Mouse (Mus musculus) right cerebral cortex, postnatal 14 days (tissue): ENCODE data around the gene Arl8a.
A peak's percentile ranks its signal among the peaks of the same experiment; 100 is the strongest.
"Not testable (repeated sequence)": the region's sequence is repeated elsewhere in the genome, so short reads cannot be mapped to it uniquely, and the experiment has no call there.

Experiments
- DNase-seq: peaks from one replicate; pipeline ENCODE4 v3.0.0; 2022

Gene Arl8a

GRCm38 (mm10) chr1:135146077-135146945 lies at the start of gene Arl8a:
Arl8a (plus strand) TSS chr1:135146824.
- DNase-seq = peak; percentile 83

GRCm38 (mm10) chr1:135097441-135097840 lies 49.2 kb upstream of the Arl8a start:
- DNase-seq = no peak

- DNase-seq = no peak
Observed at GRCm38 (mm10) chr1:135098441-135098840, 48.2 kb upstream of the Arl8a start.

- no peak for DNase-seq
Observed at GRCm38 (mm10) chr1:135100400-135100799, 46.2 kb upstream of the Arl8a start.

GRCm38 (mm10) chr1:135105124-135105523 lies 41.5 kb upstream of the Arl8a start, which contains the start of gene Lgr6:
Lgr6 (minus strand) TSS chr1:135105276.
- DNase-seq = no peak

GRCm38 (mm10) chr1:135105951-135106350 lies 40.7 kb upstream of the Arl8a start:
- peak; percentile 83 for DNase-seq

GRCm38 (mm10) chr1:135108611-135109010 lies 38.0 kb upstream of the Arl8a start:
- DNase-seq = no peak

- DNase-seq = peak; percentile 81
Observed at GRCm38 (mm10) chr1:135110075-135110474, 36.5 kb upstream of the Arl8a start.

- not testable (repeated sequence) for DNase-seq
Observed at GRCm38 (mm10) chr1:135111271-135111670, 35.4 kb upstream of the Arl8a start.

- peak; percentile 49 for DNase-seq
Observed at GRCm38 (mm10) chr1:135112661-135113060, 34.0 kb upstream of the Arl8a start.

GRCm38 (mm10) chr1:135124573-135125363 lies 21.9 kb upstream of the Arl8a start:
- no peak for DNase-seq

- DNase-seq = no peak
Observed at GRCm38 (mm10) chr1:135125990-135126389, 20.6 kb upstream of the Arl8a start.

- no peak for DNase-seq
Observed at GRCm38 (mm10) chr1:135126443-135127027, 20.1 kb upstream of the Arl8a start.

GRCm38 (mm10) chr1:135128011-135128441 lies 18.6 kb upstream of the Arl8a start:
- no peak for DNase-seq

GRCm38 (mm10) chr1:135128986-135129385 lies 17.6 kb upstream of the Arl8a start:
- no peak for DNase-seq

- DNase-seq = no peak
Observed at GRCm38 (mm10) chr1:135129543-135130183, 17.0 kb upstream of the Arl8a start.

- DNase-seq = no peak
Observed at GRCm38 (mm10) chr1:135130376-135131018, 16.1 kb upstream of the Arl8a start.

- no peak for DNase-seq
Observed at GRCm38 (mm10) chr1:135131034-135131433, 15.6 kb upstream of the Arl8a start.

- no peak for DNase-seq
Observed at GRCm38 (mm10) chr1:135131560-135131959, 15.1 kb upstream of the Arl8a start.

- DNase-seq = peak; percentile 74
Observed at GRCm38 (mm10) chr1:135132473-135132872, 14.2 kb upstream of the Arl8a start, which contains the start of gene Ptpn7. Ptpn7 (plus strand) TSS chr1:135132700.

- no peak for DNase-seq
Observed at GRCm38 (mm10) chr1:135132893-135133369, 13.7 kb upstream of the Arl8a start.
